Mouse (Mus musculus) kidney, postnatal 0 days (tissue): ENCODE measurements around the gene Kptn. TPM values are rescaled to one million over a fixed set of nuclear protein-coding genes. Genes with fewer than 3 reads are reported as not detected.

Experiments used
- ATAC-seq: fragments of 200-750 bp; cut with Nextera tagmentation; replicated peaks from 2 replicates; pipeline ENCODE4 v1.8.0; 2017; ENCODE audit warnings: low read depth, moderate number of reproducible peaks, moderate TSS enrichment, moderate library complexity; ENCODE audit not compliant: low FRiP score
- DNase-seq: peaks from one replicate; pipeline ENCODE4 v3.0.0-alpha.2; 2016; ENCODE audit warnings: low spot score
- H3K27ac ChIP-seq: fragments of 300-500 bp; sonication (generic); 2 replicates; pipeline ENCODE4 v1.5.1; 2014; ENCODE audit warnings: mild to moderate bottlenecking
- H3K27me3 ChIP-seq: fragments of 300-500 bp; sonication (generic); 2 replicates; pipeline ENCODE4 v1.6.1; 2014; ENCODE audit warnings: low read length, mixed read lengths; ENCODE audit not compliant: insufficient read depth
- H3K36me3 ChIP-seq: fragments of 300-500 bp; sonication (generic); 2 replicates; pipeline ENCODE4 v1.6.1; 2014; ENCODE audit warnings: low read length, mixed read lengths; ENCODE audit not compliant: insufficient read depth
- H3K4me1 ChIP-seq: fragments of 300-500 bp; sonication (generic); replicated peaks from 2 replicates; pipeline ENCODE4 v1.6.1; 2014; ENCODE audit warnings: antibody characterized with exemption, low read length, mixed read lengths; ENCODE audit not compliant: insufficient read depth
- H3K4me2 ChIP-seq: fragments of 300-500 bp; sonication (generic); 2 replicates; pipeline ENCODE4 v1.6.1; 2014; ENCODE audit warnings: mild to moderate bottlenecking, low read length, moderate library complexity, mixed read lengths
- H3K4me3 ChIP-seq: fragments of 300-500 bp; sonication (generic); replicated peaks from 2 replicates; pipeline ENCODE4 v1.5.1; 2014; ENCODE audit warnings: low read depth, low read length
- H3K9ac ChIP-seq: fragments of 300-500 bp; sonication (generic); 2 replicates; pipeline ENCODE4 v1.6.1; 2014; ENCODE audit warnings: low read depth, low read length
- H3K9me3 ChIP-seq: fragments of 300-500 bp; sonication (generic); replicated peaks from 2 replicates; pipeline ENCODE4 v1.6.1; 2016; ENCODE audit warnings: low read length, inconsistent platforms, mixed read lengths
- CTCF ChIP-seq: IDR thresholded peaks from 2 replicates; pipeline ENCODE4 v1.5.1; 2016; ENCODE audit warnings: antibody characterized with exemption, low read depth, mild to moderate bottlenecking, moderate library complexity
- WGBS: fragments of 180-500 bp; shearing (Covaris S2); extraction: QIAGEN DNeasy Blood & Tissue Kit; methylation state at CpG from one replicate; pipeline ENCODE4 v1.1.7; 2014; 5-methylcytosine and 5-hydroxymethylcytosine counted together
- polyA plus RNA-seq: library from polyadenylated mRNA; unstranded; fragments of >200 nt; fragmentation: Nextera tagmentation; extraction: Ambion mirVana; gene quantifications from 2 replicates; pipeline ENCODE4 v1.2.1, GENCODE M21; 2015

Gene Kptn
- polyA plus RNA-seq, 1 experiment from 2014 or later, result 21.0 TPM

GRCm38 (mm10) chr7:16087587-16087986 is 32.1 kb upstream of the Kptn start:
- no peak for DNase-seq
- 72% methylated on average over 2 of the region's 2 CpGs for WGBS

GRCm38 (mm10) chr7:16094592-16094991 is 25.1 kb upstream of the Kptn start:
- no peaks in the 10 kb centered on the region for H3K27me3 ChIP-seq
- 68% methylated on average over 3 of the region's 3 CpGs for WGBS

More at GRCm38 (mm10) chr7:16087587-16087986, 32.1 kb upstream of the Kptn start:
- no peaks in the 10 kb centered on the region for H3K27me3 ChIP-seq
- H3K9me3 ChIP-seq, result no peaks in the 10 kb centered on the region
- H3K4me1 ChIP-seq, result no peaks in the 10 kb centered on the region
- no peak overlapping the region for H3K4me2 ChIP-seq
- H3K36me3 ChIP-seq, result no peaks in the 10 kb centered on the region
- H3K9ac ChIP-seq, result no peak overlapping the region
- no peak overlapping the region for H3K4me3 ChIP-seq
- H3K27ac ChIP-seq, result no peak overlapping the region
- TF ChIP-seq CTCF, result no peak
- ATAC-seq, result no peak

GRCm38 (mm10) chr7:16098021-16099017 is 21.4 kb upstream of the Kptn start, which contains the start of gene Napa:
Gene Napa, plus strand, starts transcription at chr7:16098458.
- Histone ChIP-seq H3K27ac (peak within 1 kb of the TSS; percentile 93), H3K4me3 (peak within 1 kb of the TSS; percentile 92), H3K36me3 (peaks cover 11% of the 10 kb centered on the region), H3K9ac (peak within 1 kb of the TSS; percentile 97), H3K4me2 (peak within 1 kb of the TSS; percentile 89), H3K4me1 (peaks cover 9% of the 10 kb centered on the region), H3K27me3 (no peaks in the 10 kb centered on the region), H3K9me3 (no peaks in the 10 kb centered on the region)
- DNase-seq (peak; percentile 100), ATAC-seq (peak; percentile 99)
- peak; percentile 85 for TF ChIP-seq CTCF
- WGBS, result under 1% methylated on average over 68 of the region's 68 CpGs

More at GRCm38 (mm10) chr7:16094592-16094991, 25.1 kb upstream of the Kptn start:
- Histone ChIP-seq H3K36me3 (no peaks in the 10 kb centered on the region), H3K9me3 (no peaks in the 10 kb centered on the region), H3K4me3 (no peak overlapping the region), H3K4me2 (no peak overlapping the region), H3K9ac (no peak overlapping the region), H3K4me1 (peaks cover 4% of the 10 kb centered on the region), H3K27ac (no peak overlapping the region)
- no peak for TF ChIP-seq CTCF
- ATAC-seq (no peak), DNase-seq (no peak)

- no peak overlapping the region for H3K9ac ChIP-seq
- peak overlapping the region; percentile 89 for H3K4me2 ChIP-seq
- peak overlapping the region; percentile 92; the same call in 1 of the 2 replicates for H3K4me3 ChIP-seq
- DNase-seq (no peak), ATAC-seq (no peak)
- H3K9me3 ChIP-seq, result no peaks in the 10 kb centered on the region
- H3K36me3 ChIP-seq, result peaks cover 16% of the 10 kb centered on the region
- H3K27ac ChIP-seq, result no peak overlapping the region
- TF ChIP-seq CTCF, result no peak
- 82% methylated on average over 4 of the region's 4 CpGs for WGBS
- peaks cover 9% of the 10 kb centered on the region for H3K4me1 ChIP-seq
- no peaks in the 10 kb centered on the region for H3K27me3 ChIP-seq
Measured at GRCm38 (mm10) chr7:16099901-16100300, 19.8 kb upstream of the Kptn start.

- no peak for TF ChIP-seq CTCF
- Histone ChIP-seq H3K4me1 (peaks cover 9% of the 10 kb centered on the region), H3K27ac (no peak overlapping the region), H3K36me3 (peaks cover 22% of the 10 kb centered on the region), H3K9me3 (no peaks in the 10 kb centered on the region), H3K27me3 (no peaks in the 10 kb centered on the region), H3K4me3 (no peak overlapping the region), H3K4me2 (no peak overlapping the region), H3K9ac (no peak overlapping the region)
- WGBS, result 64% methylated on average over 7 of the region's 7 CpGs
- no peak for ATAC-seq
- DNase-seq, result no peak
Measured at GRCm38 (mm10) chr7:16101081-16101480, 18.6 kb upstream of the Kptn start.

GRCm38 (mm10) chr7:16101726-16102475 is 17.8 kb upstream of the Kptn start:
- Histone ChIP-seq H3K4me3 (no peak overlapping the region), H3K9me3 (no peaks in the 10 kb centered on the region), H3K36me3 (peaks cover 22% of the 10 kb centered on the region), H3K4me1 (peaks cover 9% of the 10 kb centered on the region), H3K4me2 (no peak overlapping the region), H3K9ac (no peak overlapping the region), H3K27me3 (no peaks in the 10 kb centered on the region), H3K27ac (no peak overlapping the region)
- no peak for ATAC-seq
- WGBS, result 75% methylated on average over 15 of the region's 15 CpGs
- TF ChIP-seq CTCF, result no peak
- no peak for DNase-seq
